Comparison of ENCODE assay signal across 8 mouse cellular contexts in genomic region chr3:115714671-115715651, GRCm38 (mm10). TPM values are rescaled to one million over a fixed set of nuclear protein-coding genes. Genes with fewer than 3 reads are reported as not detected.
A peak's percentile ranks its signal among the peaks of the same experiment; 100 is the strongest.
DNase-seq lines count a peak whose midpoint lies in the region; ATAC-seq lines count a peak whose summit lies in the region.

TSS of gene S1pr1 (minus strand) at chr3:115715072.

- H3K27me3 ChIP-seq in hindbrain, embryonic 15.5 days = peaks cover 7% of the 10 kb centered on the region

- H3K27ac ChIP-seq in hindbrain, embryonic 15.5 days (replicated peaks) = peak within 1 kb of the TSS; percentile 82
- peak within 1 kb of the TSS; percentile 46 for H3K27ac ChIP-seq in macrophage

- peak; percentile 53 for DNase-seq in WW6 (ENCODE audit: low read depth, low spot score)
- DNase-seq in cerebellum, postnatal 36 days = peak; percentile 14 to 37
- peak; percentile 52 for DNase-seq in gastrocnemius, adult 18-20 months (ENCODE audit: low spot score)
- DNase-seq in left cerebral cortex, adult 18-20 months (ENCODE audit: low spot score in 2 of 2) = peak; percentile 39
- peak; percentile 81 to 83 for DNase-seq in right cerebral cortex, postnatal 10 days (ENCODE audit: low spot score in 2 of 2)
- DNase-seq in urinary bladder, postnatal 4 days (ENCODE audit: low spot score in 2 of 2) = peak; percentile 53 to 68

- H3K9ac ChIP-seq in hindbrain, embryonic 15.5 days = peak within 1 kb of the TSS; percentile 49

- ATAC-seq in hindbrain, embryonic 15.5 days (ENCODE audit: low FRiP score, low read depth) = peak; percentile 92

- peaks cover 24% of the 10 kb centered on the region for H3K4me1 ChIP-seq in hindbrain, embryonic 15.5 days (replicated peaks)

- peak within 1 kb of the TSS; percentile 54 for H3K4me3 ChIP-seq in hindbrain, embryonic 15.5 days
- peak within 1 kb of the TSS; percentile 69 for H3K4me3 ChIP-seq in macrophage (ENCODE audit: inconsistent target)

- peaks cover 43% of the 10 kb centered on the region for H3K79me2 ChIP-seq in macrophage (ENCODE audit: inconsistent target)

- H3K4me2 ChIP-seq in hindbrain, embryonic 15.5 days = peak within 1 kb of the TSS; percentile 92

- no peaks in the 10 kb centered on the region for H3K9me3 ChIP-seq in hindbrain, embryonic 15.5 days

- no peaks in the 10 kb centered on the region for H3K36me3 ChIP-seq in hindbrain, embryonic 15.5 days
- H3K36me3 ChIP-seq in macrophage (ENCODE audit: inconsistent target) = peaks cover 9% of the 10 kb centered on the region; the same call in 1 of the 2 replicates

- WGBS in hindbrain, embryonic 15.5 days = under 1% methylated on average over 51 of the region's 51 CpGs
- WGBS in macrophage (ENCODE audit: missing documents) = 4% methylated on average over 49 of the region's 51 CpGs

RNA-seq across cellular contexts. Expression of gene S1pr1, which starts in this region (rescaled TPM):
- total RNA-seq in gastrocnemius, adult 18-20 months (2021) = 10 to 100 TPM; 17.9 to 24.8 TPM
- 30.6 and 31.4 TPM in 2 replicates for polyA plus RNA-seq in hindbrain, embryonic 15.5 days (2015; fragmentation: Nextera tagmentation; extraction: Ambion mirVana)
- 100 to 1,000 TPM; 101 to 114 TPM for total RNA-seq in left cerebral cortex, adult 18-20 months (2021)
- 10 to 100 TPM in 13 of 26 experiments, 1 to 10 TPM in 13; 1.4 to 26.4 (median 9.4) TPM for total RNA-seq in macrophage (2018; cell fraction: chromatin; rRNA removed)
- total RNA-seq in macrophage (2018; cell fraction: cytosol; rRNA removed) = 10 to 100 TPM in 18 of 26 experiments, 1 to 10 TPM in 8; 4.0 to 71.2 (median 27.5) TPM
- total RNA-seq in macrophage (2018; cell fraction: nucleus; rRNA removed) = 10 to 100 TPM in 17 of 26 experiments, 1 to 10 TPM in 9; 3.9 to 70.1 (median 22.0) TPM
- 25.2 to 65.7 TPM (median 58.6 TPM) in 3 replicates for polyA plus RNA-seq in macrophage (2018)

Comparison
In these comparisons a context has a peak if more than half of its experiments do, and no peak if none do; other contexts are left out.
1. Peak in every context shown above with its lines: DNase-seq, ATAC-seq, H3K4me3 ChIP-seq and H3K27ac ChIP-seq.
2. DNase-seq: peak in every context shown above with its lines; median percentile 82 in right cerebral cortex, postnatal 10 days; 60 in urinary bladder, postnatal 4 days; 53 in WW6; 52 in gastrocnemius, adult 18-20 months; 39 in left cerebral cortex, adult 18-20 months; 26 in cerebellum, postnatal 36 days.